Mouse (Mus musculus): ENCODE data around the gene March9.

March9 gene

GRCm38 (mm10) chr10:127059968-127060916 lies at the start of gene March9:
TSS of gene March9 (minus strand) at chr10:127060184.
- peak; percentile 82 for DNase-seq

- no peak for DNase-seq
These were observed 48.2 kb upstream of the March9 start for GRCm38 (mm10) chr10:127108262-127108583.

GRCm38 (mm10) chr10:127107563-127108261 lies 47.7 kb upstream of the March9 start:
- DNase-seq, result no peak

- no peak for DNase-seq
These were observed 43.6 kb upstream of the March9 start for GRCm38 (mm10) chr10:127103631-127104030.

GRCm38 (mm10) chr10:127101151-127101550 lies 41.2 kb upstream of the March9 start:
- DNase-seq, result no peak

GRCm38 (mm10) chr10:127100414-127100813 lies 40.4 kb upstream of the March9 start:
- no peak for DNase-seq

GRCm38 (mm10) chr10:127099868-127100267 lies 39.9 kb upstream of the March9 start:
- no peak for DNase-seq

- DNase-seq, result no peak
These were observed 39.2 kb upstream of the March9 start for GRCm38 (mm10) chr10:127099191-127099590.

GRCm38 (mm10) chr10:127098514-127098913 lies 38.5 kb upstream of the March9 start:
- DNase-seq, result no peak

- peak; percentile 16 for DNase-seq
These were observed 34.4 kb upstream of the March9 start for GRCm38 (mm10) chr10:127094382-127094802.

- no peak for DNase-seq
These were observed 32.8 kb upstream of the March9 start for GRCm38 (mm10) chr10:127092742-127093141.

- DNase-seq, result peak; percentile 39
These were observed 31.8 kb upstream of the March9 start for GRCm38 (mm10) chr10:127091507-127092396.

GRCm38 (mm10) chr10:127090560-127091411 lies 30.8 kb upstream of the March9 start:
- DNase-seq, result peak; percentile 76

GRCm38 (mm10) chr10:127085633-127086032 lies 25.6 kb upstream of the March9 start:
- DNase-seq, result no peak

GRCm38 (mm10) chr10:127085052-127085451 lies 25.1 kb upstream of the March9 start:
- no peak for DNase-seq

GRCm38 (mm10) chr10:127083915-127084306 lies 23.9 kb upstream of the March9 start:
- DNase-seq, result no peak

- no peak for DNase-seq
These were observed 23.4 kb upstream of the March9 start for GRCm38 (mm10) chr10:127083292-127083914.

- no peak for DNase-seq
These were observed 22.1 kb upstream of the March9 start for GRCm38 (mm10) chr10:127081996-127082620.

GRCm38 (mm10) chr10:127080901-127081780 lies 21.2 kb upstream of the March9 start:
- no peak for DNase-seq
